Mouse (Mus musculus): ENCODE results near the gene Gm13287.
"Not testable (repeated sequence)": the region's sequence is repeated elsewhere in the genome, so short reads cannot be mapped to it uniquely, and the experiment has no call there.

DNA sequence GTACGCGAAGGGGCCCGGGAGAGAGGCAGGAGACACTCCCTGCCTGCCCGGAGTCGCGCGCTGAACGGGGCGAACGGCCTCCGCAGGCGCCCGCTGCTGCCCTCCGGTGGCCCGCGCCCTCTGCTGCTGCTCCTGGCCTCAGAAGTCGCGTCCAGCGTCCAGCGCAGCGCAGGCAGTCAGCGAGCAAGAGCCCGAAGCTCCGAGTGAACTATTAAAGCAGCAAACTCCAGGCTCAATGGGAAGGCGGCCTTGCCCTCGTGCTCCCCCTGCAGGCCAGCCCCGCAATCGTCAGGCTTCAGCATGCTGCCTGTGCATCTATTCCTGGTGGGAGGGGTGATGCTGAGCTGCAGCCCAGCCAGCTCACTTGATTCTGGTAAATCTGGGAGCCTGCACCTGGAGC lies 11.8 kb upstream of the Gm13287 start, which contains the start of gene Gm13278:
- not testable (repeated sequence) for TF ChIP-seq CTCF (IDR thresholded peaks at IDR 0.05; ENCODE audit: control insufficient read depth, insufficient read depth, insufficient replicate concordance, low read depth, low read length); POLR2A (IDR thresholded peaks at IDR 0.05; ENCODE audit: control insufficient read depth, low read depth, low read length)
